Mouse (Mus musculus): Measurements from ENCODE around the gene Myrf.
"Not testable (repeated sequence)": the region's sequence is repeated elsewhere in the genome, so short reads cannot be mapped to it uniquely, and the experiment has no call there.

Myrf gene

DNA sequence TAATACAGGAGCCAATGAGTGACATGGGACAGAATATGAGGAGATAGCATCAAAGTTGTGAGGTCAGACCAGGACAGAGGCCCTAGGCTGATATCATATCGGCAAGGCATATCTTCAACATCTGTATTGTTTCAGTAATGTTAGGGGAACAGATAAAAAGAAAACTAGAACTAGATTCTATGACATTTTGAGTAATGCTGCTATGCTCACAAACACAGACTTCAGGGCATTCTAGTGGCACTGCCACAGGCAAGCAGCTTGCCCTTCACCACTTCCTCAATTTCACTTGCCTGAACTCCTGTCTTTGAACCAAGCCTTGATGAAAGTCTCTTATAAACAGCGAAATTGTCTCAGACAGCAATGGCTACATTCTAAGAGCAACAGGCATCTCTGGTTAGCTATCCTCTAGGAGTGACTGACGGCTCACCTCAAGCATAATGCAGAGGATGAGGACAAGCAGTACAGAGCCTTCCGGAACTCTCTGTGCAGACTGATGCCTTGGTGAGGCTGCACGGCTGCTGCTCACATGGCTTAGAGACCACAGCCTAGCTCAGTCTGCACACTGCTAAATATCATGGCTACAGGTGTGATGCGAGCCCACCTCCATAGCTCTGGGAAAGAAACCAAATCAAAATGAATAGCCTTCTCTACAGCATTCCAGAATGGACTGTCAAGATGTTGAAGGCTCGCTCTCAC, 66.6 kb downstream of the Myrf start:
- DNase-seq = no peak

DNA sequence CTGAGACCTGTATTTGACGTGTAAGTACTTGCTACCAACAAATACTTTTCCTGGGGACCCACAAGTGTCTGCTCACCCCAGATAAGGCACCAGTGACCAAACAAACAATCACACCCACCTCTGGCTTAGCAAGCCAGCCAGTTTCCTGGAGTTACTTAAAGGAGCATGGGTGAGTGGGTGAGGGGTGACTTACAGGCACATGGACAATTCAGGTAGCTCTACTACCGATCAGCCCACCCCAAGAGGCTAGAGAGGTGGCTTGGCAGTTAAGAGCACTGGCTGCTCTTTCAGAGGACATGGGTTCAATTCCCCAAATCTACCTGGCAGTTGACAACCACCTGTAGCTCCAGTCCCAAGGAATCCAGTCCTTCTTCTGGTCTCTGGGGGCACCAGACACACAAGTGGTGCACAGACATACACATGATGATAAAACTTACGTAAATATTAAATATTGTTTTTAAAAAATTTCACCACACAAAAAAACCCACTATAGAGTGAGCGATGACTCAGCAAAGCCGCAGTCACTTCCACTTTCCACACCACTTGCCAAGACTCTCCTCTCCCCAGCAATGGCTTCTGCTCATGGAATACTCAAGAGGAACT, 67.3 kb downstream of the Myrf start:
- DNase-seq = no peak

DNA sequence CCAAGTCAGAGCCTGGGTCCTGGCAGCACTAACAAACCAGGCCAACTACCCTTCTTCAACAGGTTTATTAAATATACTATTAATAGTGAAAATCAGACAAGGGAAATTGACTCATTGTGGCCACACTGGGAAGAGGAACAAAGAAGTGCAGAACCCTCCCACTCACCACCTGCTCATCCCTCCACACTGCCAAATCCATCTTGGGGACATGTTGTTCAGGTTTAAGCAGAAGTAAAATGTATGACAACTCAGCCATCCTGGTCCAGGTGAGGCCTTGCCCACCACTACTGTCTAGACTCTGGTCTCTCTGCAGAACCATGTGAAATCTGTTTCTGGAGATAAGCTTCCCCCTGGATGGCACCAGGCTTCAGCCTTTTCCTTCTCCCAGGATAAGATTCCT, 68.7 kb downstream of the Myrf start:
- no peak for DNase-seq

DNA sequence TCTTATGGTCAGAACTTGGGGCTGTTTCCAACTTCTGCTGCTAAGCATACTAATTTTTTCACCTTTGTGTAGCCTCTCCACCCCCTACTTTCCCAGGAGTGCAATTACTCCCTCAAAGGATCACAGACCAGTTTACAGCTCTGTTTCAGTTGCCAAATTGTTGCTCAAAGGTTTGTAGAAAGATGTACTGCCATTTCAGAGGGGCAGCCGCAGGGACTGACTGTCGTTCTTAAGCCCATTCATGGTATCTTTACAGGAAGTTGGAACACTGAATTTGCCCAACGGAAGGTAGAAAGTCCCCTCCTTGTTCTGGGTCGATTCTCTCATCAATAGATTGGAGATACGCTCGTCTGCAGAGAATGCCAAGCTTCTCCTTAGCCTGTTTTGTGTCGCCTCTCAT, 69.2 kb downstream of the Myrf start:
- DNase-seq = no peak

DNA sequence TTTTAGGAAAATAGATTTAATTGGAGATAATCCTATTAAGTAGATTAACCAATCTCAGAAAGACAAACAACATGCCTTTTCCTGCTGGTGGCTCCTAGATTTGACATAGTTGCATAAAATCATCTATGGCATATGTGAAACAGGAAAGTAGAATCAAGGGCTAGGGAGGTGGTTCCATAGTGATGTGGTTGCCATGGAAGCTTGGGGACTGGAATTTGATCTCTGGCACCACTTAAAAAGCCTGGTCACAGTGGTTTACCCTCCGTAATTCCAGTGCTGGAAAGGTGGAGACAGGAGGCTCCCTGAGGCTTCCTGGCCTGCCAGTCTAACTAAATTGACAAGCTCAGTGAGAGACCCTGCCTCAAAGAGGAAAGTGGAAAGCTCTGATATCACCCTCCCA, 70.1 kb downstream of the Myrf start:
- DNase-seq = no peak

DNA sequence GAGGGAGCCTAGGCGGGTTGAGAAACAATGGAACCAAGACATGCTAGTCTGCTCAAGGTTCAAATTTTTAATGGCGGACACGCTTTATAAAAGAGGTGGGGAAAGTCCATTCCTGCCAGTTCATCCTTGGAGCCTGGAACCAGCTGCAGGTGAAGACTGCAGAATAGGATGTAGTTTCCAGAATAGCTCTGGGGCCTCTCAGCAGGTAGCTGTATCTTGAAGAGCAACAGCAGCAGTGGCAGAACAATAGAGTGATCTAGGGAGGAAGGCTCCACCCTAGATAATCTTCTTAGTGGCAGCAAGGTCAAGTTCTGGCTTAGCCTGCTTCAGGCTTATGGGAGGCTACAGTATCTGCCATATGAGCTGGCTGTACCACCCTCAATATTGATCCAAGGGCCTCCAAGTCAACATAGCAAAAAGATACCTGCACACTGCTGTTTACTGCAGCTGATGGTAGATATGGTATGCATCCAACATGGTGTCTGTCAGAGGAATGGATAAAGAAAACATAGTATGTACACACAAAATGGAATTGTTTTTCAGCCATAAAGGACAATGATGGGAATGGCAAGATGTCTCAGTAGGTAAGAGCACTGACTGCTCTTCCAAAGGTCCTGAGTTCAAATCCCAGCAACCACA, 70.7 kb downstream of the Myrf start:
- not testable (repeated sequence) for DNase-seq

DNA sequence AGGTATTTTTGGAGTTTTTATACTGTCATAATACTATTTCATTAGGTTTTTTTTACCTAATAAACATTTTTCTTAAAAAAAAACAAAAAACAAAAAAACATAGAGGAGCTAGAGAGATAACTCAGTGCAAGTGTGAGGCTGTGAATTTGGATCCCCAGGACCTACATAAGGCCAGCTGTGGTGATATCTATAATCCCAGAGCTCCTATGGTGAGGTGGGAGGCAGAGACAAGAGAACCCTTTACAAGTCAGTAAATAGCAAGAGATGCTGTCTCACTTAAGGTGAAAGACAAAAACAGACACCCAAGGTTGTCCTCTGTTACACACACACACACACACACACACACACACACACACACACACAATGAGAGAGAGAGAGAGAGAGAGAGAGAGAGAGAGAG, 71.4 kb downstream of the Myrf start:
- no peak for DNase-seq

DNA sequence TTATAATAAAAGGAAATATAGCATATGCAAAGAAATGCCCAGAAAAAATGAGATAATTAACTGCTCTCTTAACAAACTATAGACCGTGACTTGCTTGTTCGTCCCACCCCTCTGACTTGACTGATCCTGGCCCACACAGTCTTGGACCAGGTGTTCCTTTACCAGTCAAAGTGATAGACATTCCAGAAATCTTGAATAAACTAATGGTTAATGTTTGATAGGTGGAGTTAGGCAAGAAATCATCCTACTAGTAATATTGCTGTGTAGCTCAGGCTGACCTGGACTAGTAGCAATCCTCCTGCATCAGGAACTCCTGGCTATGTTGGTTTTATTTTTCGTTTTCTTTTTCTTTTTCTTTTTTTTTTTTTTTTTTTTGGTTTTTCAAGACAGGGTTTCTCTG, 72.1 kb downstream of the Myrf start:
- DNase-seq = no peak

DNA sequence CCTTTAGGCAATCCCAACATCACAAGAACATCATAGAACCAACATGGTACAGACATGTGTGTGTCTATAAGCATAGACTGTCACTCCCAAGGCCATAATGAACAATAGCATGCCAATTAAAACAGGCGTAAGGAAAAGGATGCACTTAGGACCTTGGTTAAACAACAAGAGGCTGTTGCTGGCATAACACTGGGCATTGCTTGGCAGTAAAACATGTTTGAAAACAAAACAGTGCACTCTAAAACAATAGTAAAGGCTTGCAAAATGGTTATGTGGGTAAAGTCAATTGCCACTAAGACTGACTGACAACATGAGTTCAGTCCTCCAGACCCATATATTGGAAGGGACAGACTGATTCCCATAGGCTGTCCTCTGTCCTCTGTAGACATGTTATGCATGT, 72.6 kb downstream of the Myrf start:
- no peak for DNase-seq

DNA sequence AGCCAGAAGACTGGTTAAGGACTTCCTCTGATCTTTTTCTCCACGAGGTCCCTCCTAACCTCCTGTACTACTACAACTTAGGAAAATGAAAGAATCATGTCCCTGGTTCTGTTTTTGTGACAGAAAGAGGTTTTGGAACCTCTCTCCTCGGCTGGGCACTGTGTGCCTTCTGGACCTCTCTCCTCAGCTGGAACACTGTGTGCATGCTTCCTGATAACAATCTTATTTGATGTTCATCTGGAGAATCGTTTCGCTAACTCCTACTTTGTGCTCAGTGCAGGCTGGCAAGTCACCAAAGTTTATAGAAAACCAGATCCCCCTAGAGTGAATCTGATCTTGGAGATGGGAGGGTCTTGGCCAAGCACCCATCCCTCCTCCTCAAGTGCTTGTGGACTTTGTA, 73.4 kb downstream of the Myrf start:
- DNase-seq = no peak

DNA sequence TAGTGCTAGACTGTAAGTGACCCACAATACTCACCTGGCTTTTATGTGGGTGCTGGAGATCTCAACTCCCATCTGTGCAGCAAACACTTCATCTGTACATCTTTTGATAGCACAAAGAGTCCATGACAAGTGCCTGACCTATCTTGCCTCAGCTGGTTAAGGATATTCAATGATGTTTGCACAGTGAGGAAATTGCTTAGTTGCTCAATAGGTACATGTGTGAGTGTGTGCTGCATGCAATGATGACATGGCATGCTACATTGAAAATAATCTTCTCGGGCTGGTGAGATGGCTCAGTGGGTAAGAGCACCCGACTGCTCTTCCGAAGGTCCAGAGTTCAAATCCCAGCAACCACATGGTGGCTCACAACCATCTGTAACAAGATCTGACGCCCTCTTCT, 74.6 kb downstream of the Myrf start:
- not testable (repeated sequence) for DNase-seq

DNA sequence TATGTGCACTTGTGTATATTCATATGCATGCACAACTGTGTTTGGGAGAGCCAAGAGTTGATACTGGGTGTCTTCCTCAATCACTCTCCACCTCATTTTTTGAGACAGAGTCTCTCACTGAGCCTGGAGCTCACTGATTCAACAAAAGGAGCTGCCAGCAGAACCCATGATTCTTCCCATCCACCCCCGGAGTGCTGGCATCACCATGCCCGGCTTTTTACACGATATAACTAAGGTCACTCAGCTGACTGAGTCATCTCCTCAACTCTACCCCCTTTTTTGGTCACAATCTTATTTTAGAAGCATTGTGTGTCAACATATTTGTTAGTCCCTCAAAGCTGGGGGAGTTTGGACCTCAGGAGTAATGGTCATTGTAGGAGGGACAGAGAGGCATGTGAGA, 76.7 kb downstream of the Myrf start:
- DNase-seq = no peak
